ENCODE assay signal across 21 mouse cellular contexts in genomic region chr6:140559411-140559810, GRCm38 (mm10).
DNase-seq lines count a peak whose midpoint lies in the region; ATAC-seq and TF ChIP-seq lines count a peak whose summit lies in the region.
"Had no signal": no experiment of that assay in that cellular context is flagged by ENCODE, and none has a peak within 500 bp of the region (broad histone marks: within the 10 kb centered on the region; RNA-seq: fewer than 3 reads in every experiment).

No protein-coding gene starts in this region.

- peak; percentile 75 for DNase-seq in heart, adult 11 months
- no peak for DNase-seq in heart, adult 2 months
- peak; percentile 12 for DNase-seq in CD4-positive helper T cell, adult 2 months (ENCODE audit: low read depth, low spot score)
- DNase-seq in lung, postnatal 14 days = peak; percentile 38
- peak; percentile 37 for DNase-seq in naive thymus-derived CD4-positive, alpha-beta T cell, adult 2 months (ENCODE audit: low read depth)
- DNase-seq in hindbrain, embryonic 14.5 days (ENCODE audit: low spot score) = no peak
- DNase-seq in right cerebral cortex, postnatal 4 days = no peak
- DNase-seq: adrenal gland, postnatal 14 days; B cell, adult 2 months; cerebellum, adult 11-12 months; cerebellum, adult 9-10 months; cerebellum, postnatal 25 days; gastrocnemius, postnatal 25 days; heart, postnatal 10 days; heart, postnatal 4 days had no signal

- H3K4me2 ChIP-seq in hindbrain, embryonic 14.5 days (replicated peaks) = no peak overlapping the region
- H3K4me2 ChIP-seq: embryonic facial prominence, embryonic 12.5 days; forebrain, embryonic 15.5 days; hindbrain, embryonic 12.5 days had no signal

- no peak overlapping the region for H3K4me3 ChIP-seq in heart, adult 2 months
- no peak overlapping the region for H3K4me3 ChIP-seq in hindbrain, embryonic 14.5 days (replicated peaks; ENCODE audit: low read length)
- H3K4me3 ChIP-seq: embryonic facial prominence, embryonic 12.5 days; forebrain, embryonic 15.5 days; heart, embryonic 10.5 days; hindbrain, embryonic 12.5 days had no signal

- no peak for TF ChIP-seq EP300 in heart, adult 2 months (IDR thresholded peaks at IDR 0.05; ENCODE audit: insufficient read depth, low read depth, low read length)

- H3K36me3 ChIP-seq in heart, adult 2 months (ENCODE audit: control insufficient read depth, insufficient read depth, low read length) = no peaks in the 10 kb centered on the region
- peaks cover 14% of the 10 kb centered on the region for H3K36me3 ChIP-seq in hindbrain, embryonic 14.5 days (replicated peaks; ENCODE audit: control insufficient read depth, insufficient read depth)

- no peak for ATAC-seq in hindbrain, embryonic 14.5 days (ENCODE audit: low FRiP score)
- ATAC-seq: activated CD4-positive, CD25-positive, alpha-beta regulatory T cell, adult 4 months; forebrain, embryonic 15.5 days; hindbrain, postnatal 0 days had no signal

- H3K27ac ChIP-seq in heart, adult 2 months = no peak overlapping the region
- no peak overlapping the region for H3K27ac ChIP-seq in hindbrain, embryonic 14.5 days
- H3K27ac ChIP-seq: embryonic facial prominence, embryonic 12.5 days; forebrain, embryonic 15.5 days; heart, embryonic 10.5 days; hindbrain, embryonic 12.5 days; hindbrain, postnatal 0 days had no signal

- WGBS in heart, adult 2 months = 74% methylated on average over 6 of the region's 6 CpGs
- 89% methylated on average over 6 of the region's 6 CpGs for WGBS in hindbrain, embryonic 14.5 days

- H3K9me3 ChIP-seq in hindbrain, embryonic 14.5 days (ENCODE audit: control insufficient read depth, low read length) = no peaks in the 10 kb centered on the region
- H3K9me3 ChIP-seq: embryonic facial prominence, embryonic 12.5 days; forebrain, embryonic 15.5 days; heart, embryonic 10.5 days; hindbrain, embryonic 12.5 days had no signal

- no peak for TF ChIP-seq CTCF in heart, adult 2 months (IDR thresholded peaks at IDR 0.05)

- no peak for TF ChIP-seq POLR2A in heart, adult 2 months (IDR thresholded peaks at IDR 0.05; ENCODE audit: insufficient read depth, low read depth, low read length)

- H3K4me1 ChIP-seq in heart, adult 2 months (ENCODE audit: control insufficient read depth, insufficient read depth, low read length) = no peaks in the 10 kb centered on the region
- no peaks in the 10 kb centered on the region for H3K4me1 ChIP-seq in hindbrain, embryonic 14.5 days (replicated peaks; ENCODE audit: control insufficient read depth, insufficient read depth, low read length)
- H3K4me1 ChIP-seq: embryonic facial prominence, embryonic 12.5 days; forebrain, embryonic 15.5 days; heart, embryonic 10.5 days; hindbrain, embryonic 12.5 days had no signal

- no peak overlapping the region for H3K9ac ChIP-seq in heart, adult 2 months (ENCODE audit: low read depth, low read length)
- no peak overlapping the region for H3K9ac ChIP-seq in hindbrain, embryonic 14.5 days
- H3K9ac ChIP-seq: embryonic facial prominence, embryonic 12.5 days; forebrain, embryonic 15.5 days; hindbrain, embryonic 12.5 days had no signal

- intact Hi-C loops in heart, adult 2 months (cut with DNase I) = no loop called here

- H3K79me2 ChIP-seq in heart, adult 2 months (replicated peaks; ENCODE audit: control insufficient read depth, insufficient read depth, low read length) = no peaks in the 10 kb centered on the region

- H3K27me3 ChIP-seq in heart, adult 2 months (ENCODE audit: control insufficient read depth, insufficient read depth, low read length) = no peaks in the 10 kb centered on the region
- H3K27me3 ChIP-seq in hindbrain, embryonic 14.5 days (ENCODE audit: control insufficient read depth, insufficient read depth, low read length) = no peaks in the 10 kb centered on the region
- H3K27me3 ChIP-seq: embryonic facial prominence, embryonic 12.5 days; forebrain, embryonic 15.5 days; hindbrain, embryonic 12.5 days had no signal

Comparison
In these comparisons a context has a peak if more than half of its experiments do, and no peak if none do; other contexts are left out.
1. DNase-seq: peak in heart, adult 11 months (single experiment), CD4-positive helper T cell, adult 2 months (single experiment), lung, postnatal 14 days (single experiment) and naive thymus-derived CD4-positive, alpha-beta T cell, adult 2 months (single experiment); none in heart, adult 2 months (0 of 2), hindbrain, embryonic 14.5 days (single experiment) and right cerebral cortex, postnatal 4 days (single experiment).